Mouse (Mus musculus) thymus, postnatal 25 days (tissue): ENCODE results near the gene Lrrc40.
"Not testable (repeated sequence)": the region's sequence is repeated elsewhere in the genome, so short reads cannot be mapped to it uniquely, and the experiment has no call there.

Experiments used
- DNase-seq: peaks from one replicate; pipeline ENCODE4 v3.0.0; 2022

Gene Lrrc40

DNA sequence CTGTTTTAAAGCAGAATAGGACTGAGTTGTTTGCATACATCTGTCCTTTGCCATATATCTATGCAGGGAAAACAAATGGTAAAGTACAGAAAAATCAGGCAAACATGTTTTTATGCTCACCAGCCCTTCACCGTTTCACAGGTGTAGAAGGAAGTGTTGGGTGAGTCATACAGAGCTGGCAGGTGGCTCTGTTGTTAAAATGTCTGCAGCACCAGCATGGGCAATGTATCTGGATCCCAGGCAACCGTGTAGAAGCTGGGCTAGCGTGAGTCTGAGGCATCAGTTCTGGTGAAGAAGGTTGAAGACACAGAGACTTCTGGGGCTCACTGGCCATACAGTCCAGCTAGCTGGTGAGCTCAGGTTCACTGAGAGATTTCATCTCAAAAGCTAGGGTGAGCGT, 57.5 kb downstream of the Lrrc40 start:
- no peak for DNase-seq

- not testable (repeated sequence) for DNase-seq
These were observed 65.6 kb downstream of the Lrrc40 start for GRCm38 (mm10) chr3:158102043-158102442.

GRCm38 (mm10) chr3:158102530-158102929, 66.1 kb downstream of the Lrrc40 start:
- not testable (repeated sequence) for DNase-seq

DNA sequence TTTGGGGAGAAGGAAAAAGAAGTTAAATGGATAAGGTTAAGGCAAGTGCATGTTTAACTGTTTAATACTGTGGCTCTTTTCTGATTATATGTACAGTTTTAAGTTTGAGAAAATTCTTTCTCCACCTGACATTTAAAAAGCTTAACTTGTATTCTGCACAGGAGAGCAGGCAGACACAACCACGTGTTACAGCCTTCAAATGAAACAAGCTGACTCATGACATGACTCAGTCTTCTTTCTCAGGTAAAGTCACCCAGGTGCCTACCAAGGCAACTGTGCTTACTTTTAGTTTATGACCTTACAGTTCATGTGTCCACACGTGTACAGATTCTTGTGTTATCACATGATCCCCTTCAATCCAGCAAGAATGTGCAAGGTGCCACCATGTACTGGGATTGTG, 67.0 kb downstream of the Lrrc40 start:
- no peak for DNase-seq

DNA sequence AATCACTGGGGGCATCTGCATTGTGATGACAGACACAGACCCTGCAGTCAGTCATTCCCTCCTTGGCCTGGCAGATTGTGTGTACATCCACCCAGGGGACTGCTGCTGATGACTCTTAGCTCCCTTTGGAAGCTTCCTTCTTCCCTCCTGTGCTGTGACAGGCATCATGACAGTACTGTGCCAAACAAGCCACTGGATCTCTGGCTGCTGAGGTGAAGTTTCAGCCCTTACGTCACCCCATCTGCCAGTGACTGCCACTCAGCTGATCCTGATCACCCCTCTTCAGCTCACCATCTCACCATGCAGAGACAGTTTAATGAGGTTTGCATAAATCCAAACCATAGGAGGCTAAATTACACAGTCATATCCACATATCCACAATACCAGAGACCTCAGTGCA, 68.8 kb downstream of the Lrrc40 start:
- no peak for DNase-seq
